Mouse (Mus musculus) CH12.LX (cell line): ENCODE data around the gene Med11. TPM values are rescaled to one million over a fixed set of nuclear protein-coding genes. Genes with fewer than 3 reads are reported as not detected.

Experiments
- DNase-seq: peaks from one replicate; pipeline ENCODE4 v3.0.0-alpha.2; 2013; ENCODE audit errors: extremely low read depth
- H3K27ac ChIP-seq: 2 replicates; pipeline ENCODE4 v1.5.1; 2012; ENCODE audit warnings: low read depth, mild to moderate bottlenecking, control low read depth, moderate library complexity; ENCODE audit not compliant: insufficient read depth
- H3K27me3 ChIP-seq: replicated peaks from 2 replicates; pipeline ENCODE3; 2012; ENCODE audit warnings: inconsistent platforms
- H3K36me3 ChIP-seq, 2 experiments: replicated peaks in 1 of 2; 2 replicates each; pipeline versions ENCODE3 to v1.6.1; 2012; ENCODE audit warnings: inconsistent platforms in 1 of 2, low read length in 1 of 2, mild to moderate bottlenecking in 1 of 2, mixed read lengths in 1 of 2, moderate library complexity in 1 of 2; ENCODE audit not compliant: control insufficient read depth in 1 of 2, insufficient read depth in 1 of 2
- H3K4me1 ChIP-seq, 2 experiments: 2 replicates each; pipeline ENCODE4 v1.6.1; 2012; ENCODE audit warnings: inconsistent platforms in 1 of 2, moderate library complexity in 1 of 2; ENCODE audit not compliant: insufficient read depth in 2 of 2, control insufficient read depth in 1 of 2
- H3K4me2 ChIP-seq: 2 replicates; pipeline ENCODE4 v1.6.1; 2012; ENCODE audit warnings: low read depth, mild to moderate bottlenecking, control low read depth; ENCODE audit not compliant: poor library complexity, insufficient read depth, severe bottlenecking
- H3K4me3 ChIP-seq, 3 experiments: fragments of 150-350 bp in 1 of 3; sonication (generic) in 1 of 3; replicated peaks in 1 of 3; 2 replicates each; pipeline versions ENCODE3 to v1.5.1; 2011 to 2012; ENCODE audit warnings: low read depth in 2 of 3, low read length in 2 of 3, mild to moderate bottlenecking in 2 of 3, moderate library complexity in 2 of 3, control low read depth in 1 of 3, improper control_type of control experiment in 1 of 3, inconsistent platforms in 1 of 3, mixed read lengths in 1 of 3; ENCODE audit not compliant: poor library complexity in 1 of 3
- H3K79me2 ChIP-seq: replicated peaks from 2 replicates; pipeline ENCODE4 v1.6.1; 2012; ENCODE audit warnings: mild to moderate bottlenecking, moderate library complexity; ENCODE audit not compliant: control insufficient read depth, poor library complexity, insufficient read depth, severe bottlenecking; ENCODE audit errors: extremely low read depth
- H3K9ac ChIP-seq: 2 replicates; pipeline ENCODE4 v1.6.1; 2012; ENCODE audit warnings: low read depth, mild to moderate bottlenecking, control low read depth, moderate library complexity; ENCODE audit not compliant: insufficient read depth
- H3K9me3 ChIP-seq: replicated peaks from 2 replicates; pipeline ENCODE3; 2012; ENCODE audit warnings: low read length, inconsistent platforms, mixed read lengths
- BHLHE40 ChIP-seq: IDR thresholded peaks from 2 replicates; pipeline ENCODE4 v1.6.1; 2011; ENCODE audit warnings: mild to moderate bottlenecking, low read depth, low read length, improper control_type of control experiment
- CHD1 ChIP-seq: IDR thresholded peaks from 2 replicates; pipeline ENCODE4 v1.6.1; 2012; ENCODE audit warnings: low read depth, low read length, improper control_type of control experiment, inconsistent platforms
- CHD2 ChIP-seq: IDR thresholded peaks from 2 replicates; pipeline ENCODE4 v1.6.1; 2011; ENCODE audit warnings: low read length, improper control_type of control experiment
- ELF1 ChIP-seq: IDR thresholded peaks from 2 replicates; pipeline ENCODE4 v1.6.1; 2014; ENCODE audit warnings: low read depth, mild to moderate bottlenecking, inconsistent platforms, low read length, improper control_type of control experiment
- IRF4 ChIP-seq: IDR thresholded peaks from 2 replicates; pipeline ENCODE4 v1.6.1; 2014; ENCODE audit warnings: low read depth, mild to moderate bottlenecking, inconsistent platforms, low read length, improper control_type of control experiment
- KAT2A ChIP-seq: IDR thresholded peaks from 2 replicates; pipeline ENCODE4 v1.6.1; 2012; ENCODE audit warnings: low read length, improper control_type of control experiment, inconsistent platforms; ENCODE audit not compliant: insufficient replicate concordance
- MAX ChIP-seq: IDR thresholded peaks from 2 replicates; pipeline ENCODE4 v1.6.1; 2011; ENCODE audit warnings: low read length, improper control_type of control experiment
- MXI1 ChIP-seq: IDR thresholded peaks from 2 replicates; pipeline ENCODE4 v1.6.1; 2011; ENCODE audit warnings: mild to moderate bottlenecking, low read depth, low read length, improper control_type of control experiment
- MYC ChIP-seq: IDR thresholded peaks from 2 replicates; pipeline ENCODE4 v1.6.1; 2011; ENCODE audit warnings: low read depth, mild to moderate bottlenecking, improper control_type of control experiment, low read length
- POLR2A ChIP-seq: IDR thresholded peaks from 2 replicates; pipeline ENCODE4 v1.6.1; 2011; ENCODE audit warnings: low read depth, mild to moderate bottlenecking, improper control_type of control experiment, low read length
- ZC3H11A ChIP-seq: IDR thresholded peaks from 2 replicates; pipeline ENCODE4 v1.6.1; 2012; ENCODE audit warnings: low read depth, mild to moderate bottlenecking, inconsistent platforms, low read length, improper control_type of control experiment
- ZKSCAN1 ChIP-seq: IDR thresholded peaks from 2 replicates; pipeline ENCODE4 v1.6.1; 2012; ENCODE audit warnings: low read depth, inconsistent platforms, low read length, improper control_type of control experiment, borderline replicate concordance
- dilution Hi-C: fragments of 300-500 bp; cut with MboI; formaldehyde crosslinking; loops from 2 replicates; pipeline ENCODE4 v1.14.3; 2020; ENCODE audit warnings: low sequenced_read_pairs; ENCODE audit not compliant: extremely low pct_unique_long_range_greater_than_20kb, extremely low pct_ligation_motif_present
- in situ Hi-C: fragments of 300-500 bp; cut with MboI; formaldehyde crosslinking; loops from 3 replicates; pipeline ENCODE4 v1.14.3; 2019; ENCODE audit warnings: low sequenced_read_pairs, low pct_ligation_motif_present, low pct_unique_long_range_greater_than_20kb, mixed read lengths
- polyA plus RNA-seq: library from polyadenylated mRNA; unstranded; fragments of >175 nt; gene quantifications from 2 replicates; pipeline ENCODE4 v1.2.1, GENCODE M21; 2012; ENCODE audit warnings: low read depth; ENCODE audit not compliant: insufficient read length
- total RNA-seq, 2 experiments: library from RNA; depleted of rRNA; stranded (reverse); fragments of 300-350 nt in 1 of 2; fragments of >200 nt in 1 of 2; gene quantifications; 2 replicates each; pipeline ENCODE4 v1.2.3; 2012 to 2014

The Med11 gene
- total and polyA plus RNA-seq, 3 experiments: 52.2 to 79.9 (median 74.3) TPM

- peaks cover 0 to 22% of the 10 kb centered on the region in 2 experiments for H3K36me3 ChIP-seq
- H3K9me3 ChIP-seq: no peaks in the 10 kb centered on the region
- H3K9ac ChIP-seq: 0 out of 2 replicates have a peak overlapping the region, but pooled peaks have one; percentile 30
- TF ChIP-seq MYC (no peak), KAT2A (no peak), CHD2 (0 out of 2 replicates have a peak, but pooled peaks have one; percentile 3), ZKSCAN1 (no peak)
- TF ChIP-seq, all 38 proteins: peak for 1
- dilution Hi-C loops (no loop called here), in situ Hi-C loops (no loop called here)
- peaks cover 14 to 58% of the 10 kb centered on the region in 2 experiments for H3K4me1 ChIP-seq
- no peak overlapping the region for H3K27ac ChIP-seq
- H3K27me3 ChIP-seq: no peaks in the 10 kb centered on the region
- peak overlapping the region; percentile 59; the same call in 1 of the 2 replicates for H3K4me2 ChIP-seq
- H3K4me3 ChIP-seq: no peak overlapping the region
- no peak for DNase-seq
- H3K79me2 ChIP-seq: 0 out of 2 replicates have a peak, but pooled peaks cover 5% of the 10 kb centered on the region
Observed at GRCm38 (mm10) chr11:70450926-70451325, 793 bp upstream of the Med11 start.

GRCm38 (mm10) chr11:70453261-70454044 lies 1.7 kb downstream of the Med11 start:
- Histone ChIP-seq H3K27ac (peak overlapping the region; percentile 12; the same call in 1 of the 2 replicates), H3K27me3 (no peaks in the 10 kb centered on the region), H3K79me2 (0 out of 2 replicates have a peak, but pooled peaks cover 5% of the 10 kb centered on the region), H3K36me3 (peaks cover 0 to 42% of the 10 kb centered on the region in 2 experiments), H3K4me3 (peak overlapping the region in 2 of 3 experiments; percentile 25 to 68), H3K4me1 (peaks cover 5 to 46% of the 10 kb centered on the region in 2 experiments), H3K4me2 (peak overlapping the region; percentile 88), H3K9ac (peak overlapping the region; percentile 70), H3K9me3 (no peaks in the 10 kb centered on the region)
- dilution Hi-C loops (no loop called here), in situ Hi-C loops (no loop called here)
- peak; percentile 65 for DNase-seq
- peak; percentile 65; the same call in 1 of the 2 replicates for TF ChIP-seq MAX
- 0 out of 2 replicates have a peak, but pooled peaks have one; percentile 43 for TF ChIP-seq ELF1
- peak; percentile 38; the same call in 1 of the 2 replicates for TF ChIP-seq IRF4
- no peak for TF ChIP-seq ZC3H11A
- peak; percentile 34 for TF ChIP-seq POLR2A
- no peak for TF ChIP-seq CHD1
- 0 out of 2 replicates have a peak, but pooled peaks have one; percentile 43 for TF ChIP-seq MXI1
- TF ChIP-seq BHLHE40: peak; percentile 84
